Mouse (Mus musculus): ENCODE measurements around the gene Ccdc172. TPM values are rescaled to one million over a fixed set of nuclear protein-coding genes. Genes with fewer than 3 reads are reported as not detected.
A peak's percentile ranks its signal among the peaks of the same experiment; 100 is the strongest.

Ccdc172 gene
- polyA plus RNA-seq, 2 experiments, result not detected

GRCm38 (mm10) chr19:58521696-58522095 is 9.9 kb downstream of the Ccdc172 start:
- Histone ChIP-seq H3K36me3 (ENCODE audit: control insufficient read depth, insufficient read depth, low read length) (no peaks in the 10 kb centered on the region), H3K4me1 (ENCODE audit: control insufficient read depth, insufficient read depth, low read length) (no peaks in the 10 kb centered on the region), H3K4me3 (replicated peaks; ENCODE audit: low read length) (no peak overlapping the region), H3K27ac (replicated peaks; ENCODE audit: low read depth, low read length) (no peak overlapping the region), H3K9ac (ENCODE audit: low read depth, low read length, severe bottlenecking) (no peak overlapping the region), H3K9me3 (ENCODE audit: control insufficient read depth, low read length) (no peaks in the 10 kb centered on the region), H3K4me2 (replicated peaks; ENCODE audit: low read depth, low read length, severe bottlenecking) (no peak overlapping the region), H3K27me3 (ENCODE audit: control insufficient read depth, insufficient read depth, low read length) (no peaks in the 10 kb centered on the region)
- no peak for DNase-seq (ENCODE audit: low spot score)
- WGBS, result 86% methylated on average over 1 of the region's 1 CpGs
- TF ChIP-seq POLR2A (IDR thresholded peaks at IDR 0.05; ENCODE audit: borderline replicate concordance, extremely low read depth, insufficient read depth, insufficient read length), result no peak
- no peak for ATAC-seq (ENCODE audit: low FRiP score, low read depth)

GRCm38 (mm10) chr19:58523736-58524394 is 12.1 kb downstream of the Ccdc172 start:
- Histone ChIP-seq H3K4me2 (replicated peaks; ENCODE audit: low read depth, low read length, severe bottlenecking) (no peak overlapping the region), H3K9me3 (ENCODE audit: control insufficient read depth, low read length) (no peaks in the 10 kb centered on the region), H3K4me1 (ENCODE audit: control insufficient read depth, insufficient read depth, low read length) (no peaks in the 10 kb centered on the region), H3K27me3 (ENCODE audit: control insufficient read depth, insufficient read depth, low read length) (no peaks in the 10 kb centered on the region), H3K4me3 (replicated peaks; ENCODE audit: low read length) (no peak overlapping the region), H3K9ac (ENCODE audit: low read depth, low read length, severe bottlenecking) (no peak overlapping the region), H3K27ac (replicated peaks; ENCODE audit: low read depth, low read length) (no peak overlapping the region), H3K36me3 (ENCODE audit: control insufficient read depth, insufficient read depth, low read length) (no peaks in the 10 kb centered on the region)
- DNase-seq (ENCODE audit: low spot score) (no peak), ATAC-seq (ENCODE audit: low FRiP score, low read depth) (no peak)
- WGBS, result 45% methylated on average over 12 of the region's 12 CpGs
- no peak for TF ChIP-seq POLR2A (IDR thresholded peaks at IDR 0.05; ENCODE audit: borderline replicate concordance, extremely low read depth, insufficient read depth, insufficient read length)

GRCm38 (mm10) chr19:58525457-58526239 is 13.9 kb downstream of the Ccdc172 start:
- no peak overlapping the region for H3K9ac ChIP-seq (ENCODE audit: low read depth, low read length, severe bottlenecking)
- no peak for ATAC-seq (ENCODE audit: low FRiP score, low read depth)

GRCm38 (mm10) chr19:58533077-58533476 is 21.3 kb downstream of the Ccdc172 start:
- 80% methylated on average over 3 of the region's 3 CpGs for WGBS
- H3K27me3 ChIP-seq (ENCODE audit: control insufficient read depth, insufficient read depth, low read length), result no peaks in the 10 kb centered on the region
- ATAC-seq (ENCODE audit: low FRiP score, low read depth) (no peak), DNase-seq (ENCODE audit: low spot score) (no peak)
- no peak overlapping the region for H3K9ac ChIP-seq (ENCODE audit: low read depth, low read length, severe bottlenecking)
- no peaks in the 10 kb centered on the region for H3K36me3 ChIP-seq (ENCODE audit: control insufficient read depth, insufficient read depth, low read length)
- H3K27ac ChIP-seq (replicated peaks; ENCODE audit: low read depth, low read length), result no peak overlapping the region
- peaks cover 7% of the 10 kb centered on the region for H3K4me1 ChIP-seq (ENCODE audit: control insufficient read depth, insufficient read depth, low read length)
- H3K4me2 ChIP-seq (replicated peaks; ENCODE audit: low read depth, low read length, severe bottlenecking), result no peak overlapping the region
- no peak overlapping the region for H3K4me3 ChIP-seq (replicated peaks; ENCODE audit: low read length)
- no peak for TF ChIP-seq POLR2A (IDR thresholded peaks at IDR 0.05; ENCODE audit: borderline replicate concordance, extremely low read depth, insufficient read depth, insufficient read length)
- H3K9me3 ChIP-seq (ENCODE audit: control insufficient read depth, low read length), result no peaks in the 10 kb centered on the region

More at GRCm38 (mm10) chr19:58525457-58526239, 13.9 kb downstream of the Ccdc172 start:
- no peaks in the 10 kb centered on the region for H3K9me3 ChIP-seq (ENCODE audit: control insufficient read depth, low read length)
- WGBS, result 60% methylated on average over 12 of the region's 12 CpGs
- no peak overlapping the region for H3K27ac ChIP-seq (replicated peaks; ENCODE audit: low read depth, low read length)
- H3K27me3 ChIP-seq (ENCODE audit: control insufficient read depth, insufficient read depth, low read length), result no peaks in the 10 kb centered on the region
- no peaks in the 10 kb centered on the region for H3K36me3 ChIP-seq (ENCODE audit: control insufficient read depth, insufficient read depth, low read length)
- DNase-seq (ENCODE audit: low spot score), result no peak
- H3K4me3 ChIP-seq (replicated peaks; ENCODE audit: low read length), result no peak overlapping the region
- TF ChIP-seq POLR2A (IDR thresholded peaks at IDR 0.05; ENCODE audit: borderline replicate concordance, extremely low read depth, insufficient read depth, insufficient read length), result no peak
- H3K4me2 ChIP-seq (replicated peaks; ENCODE audit: low read depth, low read length, severe bottlenecking), result no peak overlapping the region
- no peaks in the 10 kb centered on the region for H3K4me1 ChIP-seq (ENCODE audit: control insufficient read depth, insufficient read depth, low read length)

GRCm38 (mm10) chr19:58536691-58537090 is 24.9 kb downstream of the Ccdc172 start:
- Histone ChIP-seq H3K27me3 (ENCODE audit: control insufficient read depth, insufficient read depth, low read length) (no peaks in the 10 kb centered on the region), H3K36me3 (ENCODE audit: control insufficient read depth, insufficient read depth, low read length) (no peaks in the 10 kb centered on the region), H3K9me3 (ENCODE audit: control insufficient read depth, low read length) (no peaks in the 10 kb centered on the region), H3K4me3 (replicated peaks; ENCODE audit: low read length) (no peak overlapping the region), H3K9ac (ENCODE audit: low read depth, low read length, severe bottlenecking) (no peak overlapping the region), H3K27ac (replicated peaks; ENCODE audit: low read depth, low read length) (no peak overlapping the region), H3K4me1 (ENCODE audit: control insufficient read depth, insufficient read depth, low read length) (peaks cover 7% of the 10 kb centered on the region), H3K4me2 (replicated peaks; ENCODE audit: low read depth, low read length, severe bottlenecking) (0 out of 2 replicates have a peak overlapping the region, but pooled peaks have one; percentile 7)
- no peak for DNase-seq (ENCODE audit: low spot score)
- WGBS, result 63% methylated on average over 10 of the region's 10 CpGs
- TF ChIP-seq POLR2A (IDR thresholded peaks at IDR 0.05; ENCODE audit: borderline replicate concordance, extremely low read depth, insufficient read depth, insufficient read length), result no peak
- no peak for ATAC-seq (ENCODE audit: low FRiP score, low read depth)
